9 mouse cellular contexts compared by ENCODE assay signal in genomic region chr1:87786251-87786650, GRCm38 (mm10). TPM values are rescaled to one million over a fixed set of nuclear protein-coding genes. Genes with fewer than 3 reads are reported as not detected.
A peak's percentile ranks its signal among the peaks of the same experiment; 100 is the strongest.
DNase-seq lines count a peak whose midpoint lies in the region; ATAC-seq and TF ChIP-seq lines count a peak whose summit lies in the region.
"Had no signal": no experiment of that assay in that cellular context is flagged by ENCODE, and none has a peak within 500 bp of the region (broad histone marks: within the 10 kb centered on the region; RNA-seq: fewer than 3 reads in every experiment).

No protein-coding gene starts in this region.

- no peak overlapping the region for H3K9ac ChIP-seq in embryonic facial prominence, embryonic 14.5 days (ENCODE audit: low read depth, low read length)
- no peak overlapping the region for H3K9ac ChIP-seq in midbrain, postnatal 0 days (replicated peaks; ENCODE audit: low read length, poor library complexity, severe bottlenecking)
- no peak overlapping the region for H3K9ac ChIP-seq in midbrain, embryonic 11.5 days (ENCODE audit: low read length)

- no peak overlapping the region for H3K27ac ChIP-seq in embryonic facial prominence, embryonic 14.5 days (replicated peaks; ENCODE audit: low read depth, low read length)
- no peak overlapping the region for H3K27ac ChIP-seq in embryonic facial prominence, embryonic 10.5 days (replicated peaks)
- H3K27ac ChIP-seq in midbrain, postnatal 0 days (ENCODE audit: low read depth, low read length) = no peak overlapping the region
- H3K27ac ChIP-seq in midbrain, embryonic 11.5 days (ENCODE audit: low read depth, low read length) = no peak overlapping the region

- peak; percentile 67; the same call in 1 of the 2 replicates for ATAC-seq in embryonic facial prominence, embryonic 14.5 days (ENCODE audit: low read depth)
- ATAC-seq in midbrain, postnatal 0 days (ENCODE audit: low FRiP score) = peak; percentile 31; the same call in 1 of the 2 replicates
- ATAC-seq in midbrain, embryonic 11.5 days (ENCODE audit: low FRiP score) = no peak

- peaks cover 83% of the 10 kb centered on the region for H3K36me3 ChIP-seq in embryonic facial prominence, embryonic 14.5 days (ENCODE audit: control insufficient read depth, insufficient read depth, low read length)
- H3K36me3 ChIP-seq in embryonic facial prominence, embryonic 10.5 days (replicated peaks) = peaks cover 92% of the 10 kb centered on the region
- H3K36me3 ChIP-seq in midbrain, postnatal 0 days (ENCODE audit: insufficient read depth, low read length) = peaks cover 73% of the 10 kb centered on the region
- peaks cover 26% of the 10 kb centered on the region for H3K36me3 ChIP-seq in midbrain, embryonic 11.5 days (ENCODE audit: control insufficient read depth, insufficient read depth, low read length)

- no peaks in the 10 kb centered on the region for H3K27me3 ChIP-seq in embryonic facial prominence, embryonic 14.5 days (replicated peaks; ENCODE audit: control insufficient read depth, insufficient read depth, low read length)
- no peaks in the 10 kb centered on the region for H3K27me3 ChIP-seq in embryonic facial prominence, embryonic 10.5 days (replicated peaks; ENCODE audit: low read depth, poor library complexity, severe bottlenecking)
- no peaks in the 10 kb centered on the region for H3K27me3 ChIP-seq in midbrain, postnatal 0 days (ENCODE audit: insufficient read depth, low read length)
- H3K27me3 ChIP-seq in midbrain, embryonic 11.5 days (ENCODE audit: control insufficient read depth, insufficient read depth, low read length) = no peaks in the 10 kb centered on the region
- H3K27me3 ChIP-seq: megakaryocyte, embryonic 14.5 days had no signal

- DNase-seq in embryonic facial prominence, embryonic 14.5 days (ENCODE audit: low spot score) = peak; percentile 64
- no peak for DNase-seq in embryonic facial prominence, embryonic 10.5 days (ENCODE audit: low spot score)
- DNase-seq in midbrain, postnatal 0 days (ENCODE audit: low spot score) = peak; percentile 64
- DNase-seq in midbrain, embryonic 11.5 days (ENCODE audit: low spot score, missing footprints) = no peak
- peak; percentile 78 to 91 for DNase-seq in left cerebral cortex, postnatal 14 days (ENCODE audit: low spot score in 2 of 2)
- peak; percentile 59 for DNase-seq in telencephalon, adult 2 months (ENCODE audit: low read depth, low spot score)
- no peak for DNase-seq in urinary bladder, postnatal 10 days (ENCODE audit: low spot score)
- no peak for DNase-seq in T-cell, adult 2 months (ENCODE audit: low spot score)

- 65% methylated on average over 7 of the region's 7 CpGs for WGBS in embryonic facial prominence, embryonic 14.5 days
- WGBS in embryonic facial prominence, embryonic 10.5 days = 92% methylated on average over 7 of the region's 7 CpGs
- WGBS in midbrain, postnatal 0 days = 70% methylated on average over 7 of the region's 7 CpGs
- WGBS in midbrain, embryonic 11.5 days = 95% methylated on average over 7 of the region's 7 CpGs

- H3K4me2 ChIP-seq in embryonic facial prominence, embryonic 14.5 days (ENCODE audit: low read depth, low read length) = no peak overlapping the region
- no peak overlapping the region for H3K4me2 ChIP-seq in midbrain, postnatal 0 days (ENCODE audit: low read depth, low read length, poor library complexity, severe bottlenecking)
- no peak overlapping the region for H3K4me2 ChIP-seq in midbrain, embryonic 11.5 days

- no peak for TF ChIP-seq CTCF in midbrain, postnatal 0 days (IDR thresholded peaks at IDR 0.05)

- H3K4me3 ChIP-seq in embryonic facial prominence, embryonic 14.5 days (ENCODE audit: low read depth, low read length) = no peak overlapping the region
- H3K4me3 ChIP-seq in embryonic facial prominence, embryonic 10.5 days = no peak overlapping the region
- no peak overlapping the region for H3K4me3 ChIP-seq in midbrain, postnatal 0 days (ENCODE audit: low read depth, low read length)
- no peak overlapping the region for H3K4me3 ChIP-seq in midbrain, embryonic 11.5 days (ENCODE audit: low read depth, low read length)
- H3K4me3 ChIP-seq: megakaryocyte, embryonic 14.5 days had no signal

- no peaks in the 10 kb centered on the region for H3K4me1 ChIP-seq in embryonic facial prominence, embryonic 14.5 days (ENCODE audit: control insufficient read depth, insufficient read depth, low read length)
- no peaks in the 10 kb centered on the region for H3K4me1 ChIP-seq in embryonic facial prominence, embryonic 10.5 days
- H3K4me1 ChIP-seq in midbrain, postnatal 0 days (ENCODE audit: insufficient read depth, low read length) = no peaks in the 10 kb centered on the region
- H3K4me1 ChIP-seq in midbrain, embryonic 11.5 days (ENCODE audit: control insufficient read depth, insufficient read depth, low read length) = no peaks in the 10 kb centered on the region

- no peaks in the 10 kb centered on the region for H3K9me3 ChIP-seq in embryonic facial prominence, embryonic 14.5 days (ENCODE audit: control insufficient read depth, low read length)
- no peaks in the 10 kb centered on the region for H3K9me3 ChIP-seq in embryonic facial prominence, embryonic 10.5 days
- H3K9me3 ChIP-seq in midbrain, postnatal 0 days (ENCODE audit: low read length) = no peaks in the 10 kb centered on the region
- H3K9me3 ChIP-seq in midbrain, embryonic 11.5 days (ENCODE audit: control insufficient read depth, low read length) = no peaks in the 10 kb centered on the region
- H3K9me3 ChIP-seq: megakaryocyte, embryonic 14.5 days had no signal

- intact Hi-C loops in left cerebral cortex, postnatal 14 days (cut with DNase I) = loop anchor here (5.0 kb wide), 1 partner anchor 136 kb away; no protein-coding TSS in a partner anchor

RNA-seq across cellular contexts. Expression of gene Sag, which starts 17.2 kb away (rescaled TPM):
- polyA plus RNA-seq in embryonic facial prominence, embryonic 14.5 days (2014; fragmentation: Nextera tagmentation; extraction: Ambion mirVana) = 2.1 and 2.4 TPM in 2 replicates
- polyA plus RNA-seq in embryonic facial prominence, embryonic 10.5 days (2016; fragmentation: Nextera tagmentation; extraction: Ambion mirVana) = 4.8 and 5.6 TPM in 2 replicates
- total RNA-seq in midbrain, postnatal 0 days (2014; rRNA removed) = not detected in 2 replicates
- 1.2 and 1.9 TPM in 2 replicates for polyA plus RNA-seq in midbrain, postnatal 0 days (2015; fragmentation: Nextera tagmentation; extraction: Ambion mirVana)
- 1.2 and 1.5 TPM in 2 replicates for polyA plus RNA-seq in midbrain, embryonic 11.5 days (2014; fragmentation: Nextera tagmentation; extraction: Ambion mirVana)
- 1 to 10 TPM; 2.5 TPM for total RNA-seq in left cerebral cortex, postnatal 14 days (2021)

RNA-seq across cellular contexts. Expression of gene Atg16l1, which starts 30.6 kb away (rescaled TPM):
- polyA plus RNA-seq in embryonic facial prominence, embryonic 14.5 days (2014; fragmentation: Nextera tagmentation; extraction: Ambion mirVana) = 26.9 and 27.9 TPM in 2 replicates
- 36.6 and 41.3 TPM in 2 replicates for polyA plus RNA-seq in embryonic facial prominence, embryonic 10.5 days (2016; fragmentation: Nextera tagmentation; extraction: Ambion mirVana)
- 69.5 and 72.9 TPM in 2 replicates for total RNA-seq in midbrain, postnatal 0 days (2014; rRNA removed)
- polyA plus RNA-seq in midbrain, postnatal 0 days (2015; fragmentation: Nextera tagmentation; extraction: Ambion mirVana) = 65.4 and 71.0 TPM in 2 replicates
- polyA plus RNA-seq in midbrain, embryonic 11.5 days (2014; fragmentation: Nextera tagmentation; extraction: Ambion mirVana) = 33.7 and 35.3 TPM in 2 replicates
- 10 to 100 TPM; 66.9 to 68.0 TPM for total RNA-seq in left cerebral cortex, postnatal 14 days (2021)

Comparison
In these comparisons a context has a peak if more than half of its experiments do, and no peak if none do; other contexts are left out.
1. DNase-seq: peak in embryonic facial prominence, embryonic 14.5 days (single experiment), midbrain, postnatal 0 days (single experiment), left cerebral cortex, postnatal 14 days (2 of 2) and telencephalon, adult 2 months (single experiment); none in embryonic facial prominence, embryonic 10.5 days (single experiment), midbrain, embryonic 11.5 days (single experiment), urinary bladder, postnatal 10 days (single experiment) and T-cell, adult 2 months (single experiment).